ENCODE assay signal across 7 mouse cellular contexts in the genomic region with DNA sequence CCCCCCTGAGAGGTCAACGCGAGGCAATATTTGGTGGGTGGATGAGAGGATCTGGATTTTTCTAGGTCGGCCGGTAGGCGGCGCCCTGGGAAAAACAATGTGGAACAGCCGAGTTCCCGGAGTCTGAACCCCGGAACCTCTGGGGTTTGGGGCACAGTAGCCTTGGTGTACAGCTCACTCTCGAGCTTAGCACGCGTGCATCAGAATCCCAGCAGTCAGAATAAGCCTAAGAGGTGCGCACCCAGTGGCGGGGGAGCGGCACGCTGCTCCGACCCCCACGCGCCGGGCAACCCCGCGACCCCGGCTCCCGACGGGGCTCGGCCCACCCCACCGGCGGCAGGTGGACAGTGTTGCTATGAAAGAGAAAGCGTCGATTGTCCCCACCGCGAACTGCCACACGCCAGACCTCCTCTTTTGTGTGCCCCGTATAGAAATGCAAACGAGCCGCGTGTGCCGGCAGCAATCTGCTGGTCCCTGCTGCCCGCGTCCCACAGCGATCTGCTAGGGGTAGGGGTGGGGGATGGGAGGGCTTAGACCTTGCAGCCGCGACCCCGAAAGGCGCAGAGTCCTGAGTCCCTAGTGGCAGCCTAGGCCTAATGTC. TPM values are rescaled to one million over a fixed set of nuclear protein-coding genes. Genes with fewer than 3 reads are reported as not detected.
DNase-seq lines count a peak whose midpoint lies in the region; ATAC-seq and TF ChIP-seq lines count a peak whose summit lies in the region.

No protein-coding gene starts in this region.

- TF ChIP-seq CTCF in heart, adult 2 months (IDR thresholded peaks at IDR 0.05) = peak; percentile 84
- TF ChIP-seq CTCF in midbrain, postnatal 0 days (IDR thresholded peaks at IDR 0.05) = peak; percentile 74

- intact Hi-C loops in heart, adult 2 months (cut with DNase I) = loop anchor here (1.0 to 5.0 kb wide), 6 partner anchors 117 to 378 kb away; no protein-coding TSS in a partner anchor

- peak overlapping the region; percentile 81 for H3K27ac ChIP-seq in embryonic facial prominence, embryonic 12.5 days
- peak overlapping the region; percentile 97 for H3K27ac ChIP-seq in heart, adult 2 months
- 0 out of 2 replicates have a peak overlapping the region, but pooled peaks have one; percentile 44 for H3K27ac ChIP-seq in limb, embryonic 14.5 days (replicated peaks; ENCODE audit: low read depth, low read length)
- H3K27ac ChIP-seq in midbrain, postnatal 0 days (ENCODE audit: low read depth, low read length) = peak overlapping the region; percentile 62

- peak overlapping the region; percentile 57 for H3K9ac ChIP-seq in embryonic facial prominence, embryonic 12.5 days
- peak overlapping the region; percentile 81 for H3K9ac ChIP-seq in heart, adult 2 months (ENCODE audit: low read depth, low read length)
- H3K9ac ChIP-seq in limb, embryonic 14.5 days (ENCODE audit: low read depth, low read length, severe bottlenecking) = peak overlapping the region; percentile 58
- peak overlapping the region; percentile 54 for H3K9ac ChIP-seq in midbrain, postnatal 0 days (replicated peaks; ENCODE audit: low read length, poor library complexity, severe bottlenecking)

- peak; percentile 93 for DNase-seq in adrenal gland, postnatal 10 days
- DNase-seq in heart, adult 2 months = peak; percentile 86 to 93
- peak; percentile 82 for DNase-seq in kidney, adult 9 months
- DNase-seq in limb, embryonic 14.5 days (ENCODE audit: low spot score) = peak; percentile 88
- DNase-seq in midbrain, postnatal 0 days (ENCODE audit: low spot score) = peak; percentile 82
- peak; percentile 88 to 93 for DNase-seq in spleen, postnatal 10 days (ENCODE audit: low spot score in 2 of 2)

- peak overlapping the region; percentile 97 for H3K4me2 ChIP-seq in embryonic facial prominence, embryonic 12.5 days (replicated peaks)
- H3K4me2 ChIP-seq in limb, embryonic 14.5 days (replicated peaks; ENCODE audit: low read depth, low read length, severe bottlenecking) = peak overlapping the region; percentile 95
- H3K4me2 ChIP-seq in midbrain, postnatal 0 days (ENCODE audit: low read depth, low read length, poor library complexity, severe bottlenecking) = peak overlapping the region; percentile 100

- under 1% methylated on average over 45 of the region's 45 CpGs for WGBS in embryonic facial prominence, embryonic 12.5 days
- 1% methylated on average over 45 of the region's 45 CpGs for WGBS in heart, adult 2 months
- under 1% methylated on average over 44 of the region's 45 CpGs for WGBS in limb, embryonic 14.5 days
- WGBS in midbrain, postnatal 0 days = 0% methylated on average over 45 of the region's 45 CpGs

- H3K27me3 ChIP-seq in embryonic facial prominence, embryonic 12.5 days = peaks cover 7% of the 10 kb centered on the region; the same call in 1 of the 2 replicates
- no peaks in the 10 kb centered on the region for H3K27me3 ChIP-seq in heart, adult 2 months (ENCODE audit: control insufficient read depth, insufficient read depth, low read length)
- no peaks in the 10 kb centered on the region for H3K27me3 ChIP-seq in limb, embryonic 14.5 days (ENCODE audit: control insufficient read depth, insufficient read depth, low read length)
- peaks cover 14% of the 10 kb centered on the region for H3K27me3 ChIP-seq in midbrain, postnatal 0 days (ENCODE audit: insufficient read depth, low read length)

- no peaks in the 10 kb centered on the region for H3K36me3 ChIP-seq in embryonic facial prominence, embryonic 12.5 days
- H3K36me3 ChIP-seq in heart, adult 2 months (ENCODE audit: control insufficient read depth, insufficient read depth, low read length) = no peaks in the 10 kb centered on the region
- H3K36me3 ChIP-seq in limb, embryonic 14.5 days (ENCODE audit: control insufficient read depth, insufficient read depth, low read length) = no peaks in the 10 kb centered on the region
- H3K36me3 ChIP-seq in midbrain, postnatal 0 days (ENCODE audit: insufficient read depth, low read length) = no peaks in the 10 kb centered on the region

- ATAC-seq in embryonic facial prominence, embryonic 12.5 days (ENCODE audit: insufficient number of reproducible peaks, insufficient read depth, low FRiP score, low TSS enrichment) = peak; percentile 16; the same call in 1 of the 2 replicates
- ATAC-seq in limb, embryonic 14.5 days (ENCODE audit: low FRiP score, low read depth) = peak; percentile 6; the same call in 1 of the 2 replicates
- peak; percentile 24; the same call in 1 of the 2 replicates for ATAC-seq in midbrain, postnatal 0 days (ENCODE audit: low FRiP score)

- TF ChIP-seq POLR2A in heart, adult 2 months (IDR thresholded peaks at IDR 0.05; ENCODE audit: insufficient read depth, low read depth, low read length) = no peak; the same call in 1 of the 2 replicates
- no peak for TF ChIP-seq POLR2A in limb, embryonic 14.5 days (IDR thresholded peaks at IDR 0.05; ENCODE audit: borderline replicate concordance, extremely low read depth, insufficient read depth, insufficient read length)

- no peaks in the 10 kb centered on the region for H3K9me3 ChIP-seq in embryonic facial prominence, embryonic 12.5 days
- no peaks in the 10 kb centered on the region for H3K9me3 ChIP-seq in limb, embryonic 14.5 days (ENCODE audit: control insufficient read depth, low read length)
- H3K9me3 ChIP-seq in midbrain, postnatal 0 days (ENCODE audit: low read length) = no peaks in the 10 kb centered on the region

- no peaks in the 10 kb centered on the region for H3K79me2 ChIP-seq in heart, adult 2 months (replicated peaks; ENCODE audit: control insufficient read depth, insufficient read depth, low read length)

- H3K4me1 ChIP-seq in embryonic facial prominence, embryonic 12.5 days = peaks cover 57% of the 10 kb centered on the region
- peaks cover 9% of the 10 kb centered on the region for H3K4me1 ChIP-seq in heart, adult 2 months (ENCODE audit: control insufficient read depth, insufficient read depth, low read length)
- H3K4me1 ChIP-seq in limb, embryonic 14.5 days (ENCODE audit: control insufficient read depth, insufficient read depth, low read length) = peaks cover 33% of the 10 kb centered on the region
- H3K4me1 ChIP-seq in midbrain, postnatal 0 days (ENCODE audit: insufficient read depth, low read length) = peaks cover 8% of the 10 kb centered on the region; the same call in 1 of the 2 replicates

- TF ChIP-seq EP300 in heart, adult 2 months (IDR thresholded peaks at IDR 0.05; ENCODE audit: insufficient read depth, low read depth, low read length) = no peak

- H3K4me3 ChIP-seq in embryonic facial prominence, embryonic 12.5 days = peak overlapping the region; percentile 54
- H3K4me3 ChIP-seq in heart, adult 2 months = peak overlapping the region; percentile 83
- peak overlapping the region; percentile 66 for H3K4me3 ChIP-seq in limb, embryonic 14.5 days (replicated peaks; ENCODE audit: low read length)
- H3K4me3 ChIP-seq in midbrain, postnatal 0 days (ENCODE audit: low read depth, low read length) = peak overlapping the region; percentile 60

RNA-seq across cellular contexts. Expression of gene Gadd45g, which starts 0.8 kb away (rescaled TPM):
- 10 to 100 TPM; 28.4 to 87.1 TPM for total RNA-seq in adrenal gland, postnatal 10 days (2021)
- 60.3 TPM in 2 replicates for polyA plus RNA-seq in embryonic facial prominence, embryonic 12.5 days (2016; fragmentation: Nextera tagmentation; extraction: Ambion mirVana)
- 10 to 100 TPM in 1 of 2 experiments, 1 to 10 TPM in 1; 8.2 to 19.0 TPM for total RNA-seq in heart, adult 2 months (2021)
- 19.7 and 24.3 TPM in 2 replicates for polyA plus RNA-seq in heart, adult 2 months (2012; rRNA removed)
- polyA plus RNA-seq in limb, embryonic 14.5 days (2012; rRNA removed) = 50.0 and 51.5 TPM in 2 replicates
- polyA plus RNA-seq in limb, embryonic 14.5 days (2014; fragmentation: Nextera tagmentation; extraction: Ambion mirVana) = 38.1 and 43.2 TPM in 2 replicates
- total RNA-seq in midbrain, postnatal 0 days (2014; rRNA removed) = 7.3 and 10.3 TPM in 2 replicates
- 20.4 and 23.3 TPM in 2 replicates for polyA plus RNA-seq in midbrain, postnatal 0 days (2015; fragmentation: Nextera tagmentation; extraction: Ambion mirVana)

RNA-seq across cellular contexts. Expression of gene Sema4d, which starts 52.1 kb away (rescaled TPM):
- total RNA-seq in adrenal gland, postnatal 10 days (2021) = 10 to 100 TPM; 13.9 to 25.4 TPM
- 6.8 and 7.1 TPM in 2 replicates for polyA plus RNA-seq in embryonic facial prominence, embryonic 12.5 days (2016; fragmentation: Nextera tagmentation; extraction: Ambion mirVana)
- total RNA-seq in heart, adult 2 months (2021) = 10 to 100 TPM; 52.2 to 67.6 TPM
- 51.7 and 52.2 TPM in 2 replicates for polyA plus RNA-seq in heart, adult 2 months (2012; rRNA removed)
- polyA plus RNA-seq in limb, embryonic 14.5 days (2012; rRNA removed) = 8.5 and 9.6 TPM in 2 replicates
- polyA plus RNA-seq in limb, embryonic 14.5 days (2014; fragmentation: Nextera tagmentation; extraction: Ambion mirVana) = 6.8 and 8.0 TPM in 2 replicates
- total RNA-seq in midbrain, postnatal 0 days (2014; rRNA removed) = 19.3 and 19.8 TPM in 2 replicates
- polyA plus RNA-seq in midbrain, postnatal 0 days (2015; fragmentation: Nextera tagmentation; extraction: Ambion mirVana) = 13.6 and 13.7 TPM in 2 replicates

Comparison
In these comparisons a context has a peak if more than half of its experiments do, and no peak if none do; other contexts are left out.
1. Peak in every context shown above with its lines: DNase-seq, ATAC-seq, H3K4me3 ChIP-seq and H3K27ac ChIP-seq.
2. H3K27ac ChIP-seq: peak in every context shown above with its lines; median percentile 97 in heart, adult 2 months; 81 in embryonic facial prominence, embryonic 12.5 days; 62 in midbrain, postnatal 0 days; 44 in limb, embryonic 14.5 days.